Mouse (Mus musculus): ENCODE results near the gene Pcsk2. TPM values are rescaled to one million over a fixed set of nuclear protein-coding genes. Genes with fewer than 3 reads are reported as not detected.

Pcsk2 gene
- total RNA-seq, 2 experiments from 2014 or later: 153 to 154 TPM

GRCm38 (mm10) chr2:143834082-143834481 is 288.1 kb downstream of the Pcsk2 start:
- DNase-seq (ENCODE audit: low spot score in 2 of 2): no peak

DNA sequence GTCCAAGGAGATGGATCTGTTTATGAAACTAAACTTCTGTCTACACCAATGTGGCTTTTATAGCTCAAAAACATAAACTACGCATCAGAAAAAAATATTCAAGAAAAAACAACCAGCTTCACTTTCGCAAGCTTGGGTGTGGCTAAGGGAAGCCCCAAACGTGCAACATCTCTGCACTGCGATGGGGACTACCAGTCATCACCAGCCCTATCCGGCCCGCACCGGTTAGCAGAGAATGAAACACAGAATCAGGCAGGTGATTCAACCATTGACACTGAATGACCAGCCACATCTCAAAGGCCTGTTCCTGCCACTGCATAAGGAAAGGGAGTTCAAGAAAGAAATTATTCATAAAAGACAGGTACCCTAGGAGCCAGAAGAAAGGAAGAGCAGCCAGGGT is 289.9 kb downstream of the Pcsk2 start:
- DNase-seq (ENCODE audit: low spot score in 2 of 2): no peak

GRCm38 (mm10) chr2:143837291-143837701 is 291.3 kb downstream of the Pcsk2 start:
- DNase-seq (ENCODE audit: low spot score in 2 of 2): peak; percentile 82 to 84

DNA sequence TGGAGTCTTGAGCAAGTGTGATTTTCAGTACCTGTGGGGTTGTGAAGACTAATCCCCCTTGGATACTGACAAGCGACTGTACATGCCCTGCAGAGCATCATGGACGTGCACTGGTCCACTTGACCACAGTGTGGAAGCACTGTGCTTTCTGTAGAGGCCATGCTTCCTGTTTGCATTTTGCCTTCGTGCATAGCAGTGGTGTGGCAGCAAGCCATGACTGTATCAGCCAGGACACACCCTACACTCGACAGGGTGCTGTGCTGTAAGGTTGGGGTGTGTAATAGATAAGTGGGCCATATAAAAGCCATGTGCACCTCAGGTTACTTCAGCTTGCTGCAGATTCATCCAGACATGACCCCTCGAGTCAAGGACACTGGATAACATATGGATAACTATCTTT is 292.7 kb downstream of the Pcsk2 start:
- no peak for DNase-seq (ENCODE audit: low spot score in 2 of 2)

DNA sequence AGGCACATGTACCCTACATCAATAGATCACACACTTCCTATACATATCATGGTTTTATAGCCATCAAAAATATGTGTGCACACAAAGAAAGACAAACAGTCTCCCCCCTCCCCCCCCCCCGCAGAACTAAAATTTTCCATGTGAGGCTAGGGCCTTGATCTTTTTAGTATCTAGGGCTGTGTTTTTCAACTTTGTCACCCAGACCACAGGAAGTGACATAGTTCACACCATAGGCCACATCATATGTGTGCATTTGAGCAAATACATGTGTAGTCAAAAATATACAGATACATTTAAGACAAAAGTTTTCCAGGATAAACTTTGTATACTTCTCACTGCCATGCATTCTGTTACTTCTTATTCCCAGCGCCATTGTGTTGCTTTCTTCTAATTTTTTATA is 293.5 kb downstream of the Pcsk2 start:
- no peak for DNase-seq (ENCODE audit: low spot score in 2 of 2)

- no peak for DNase-seq (ENCODE audit: low spot score in 2 of 2)
These were observed 294.9 kb downstream of the Pcsk2 start for GRCm38 (mm10) chr2:143840895-143841294.

DNA sequence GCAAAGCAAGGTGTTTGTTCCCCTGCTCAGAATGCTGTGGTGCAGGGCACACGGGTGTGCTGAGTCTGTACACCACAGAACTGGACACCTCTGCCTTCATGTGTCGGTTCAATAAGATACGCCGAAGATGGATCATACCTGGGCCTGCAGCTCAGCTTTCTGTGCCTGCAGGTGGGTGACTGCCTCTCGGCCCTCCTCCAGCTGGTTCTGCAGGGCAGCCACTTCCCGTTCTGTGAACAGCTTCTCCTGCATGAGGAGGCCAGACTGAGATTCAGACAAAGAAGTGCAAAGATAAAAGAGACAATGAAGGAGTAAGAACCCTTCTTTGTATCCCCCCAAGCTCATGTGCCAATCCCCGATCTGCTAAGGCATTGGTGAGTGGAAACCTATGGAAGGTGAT is 295.6 kb downstream of the Pcsk2 start:
- DNase-seq (ENCODE audit: low spot score in 2 of 2): no peak

DNA sequence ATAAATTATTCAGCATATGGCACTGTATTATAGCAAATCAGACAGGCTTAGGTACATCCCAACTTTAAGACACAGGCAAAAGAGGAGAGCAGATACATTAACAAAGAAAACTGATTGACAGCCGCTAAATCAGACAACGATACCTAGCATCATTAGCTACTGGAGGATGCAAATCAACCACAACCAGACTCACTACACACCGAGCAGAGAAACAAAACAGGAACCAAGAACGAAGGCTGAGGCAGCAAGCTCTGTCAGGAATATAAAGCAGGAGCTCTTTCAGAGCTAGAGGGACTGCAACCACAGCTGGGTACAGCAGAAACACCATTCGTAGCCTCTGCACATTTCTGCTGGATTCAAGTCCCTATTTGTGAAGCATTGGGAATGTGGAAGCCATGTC is 298.8 kb downstream of the Pcsk2 start:
- DNase-seq (ENCODE audit: low spot score in 2 of 2): no peak

DNA sequence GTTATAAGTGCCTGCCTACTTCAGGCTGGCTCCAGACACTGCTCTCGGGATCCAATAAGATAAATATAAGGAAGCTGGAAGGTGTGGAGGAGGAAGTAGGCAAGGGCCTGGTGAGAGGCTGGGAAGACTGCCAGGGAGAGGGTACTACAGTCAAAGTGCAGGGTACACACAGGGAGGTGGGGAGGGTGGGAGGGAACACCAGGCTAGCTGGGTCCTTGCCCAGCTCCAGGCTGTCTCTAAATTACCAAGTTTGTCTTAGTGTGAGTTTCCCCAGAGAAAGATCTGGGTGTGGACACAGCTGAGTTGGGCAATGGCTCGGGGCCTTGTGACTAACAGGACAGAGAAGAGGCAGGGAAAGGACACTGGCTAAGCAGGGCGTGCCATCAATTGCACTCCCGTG is 300.8 kb downstream of the Pcsk2 start:
- no peak for DNase-seq (ENCODE audit: low spot score in 2 of 2)

GRCm38 (mm10) chr2:143847291-143847690 is 301.3 kb downstream of the Pcsk2 start:
- DNase-seq (ENCODE audit: low spot score in 2 of 2): no peak

GRCm38 (mm10) chr2:143851354-143852221 is 305.6 kb downstream of the Pcsk2 start:
- DNase-seq (ENCODE audit: low spot score in 2 of 2): peak; percentile 30 to 70

- DNase-seq (ENCODE audit: low spot score in 2 of 2): no peak
These were observed 306.6 kb downstream of the Pcsk2 start for GRCm38 (mm10) chr2:143852295-143853275.

DNA sequence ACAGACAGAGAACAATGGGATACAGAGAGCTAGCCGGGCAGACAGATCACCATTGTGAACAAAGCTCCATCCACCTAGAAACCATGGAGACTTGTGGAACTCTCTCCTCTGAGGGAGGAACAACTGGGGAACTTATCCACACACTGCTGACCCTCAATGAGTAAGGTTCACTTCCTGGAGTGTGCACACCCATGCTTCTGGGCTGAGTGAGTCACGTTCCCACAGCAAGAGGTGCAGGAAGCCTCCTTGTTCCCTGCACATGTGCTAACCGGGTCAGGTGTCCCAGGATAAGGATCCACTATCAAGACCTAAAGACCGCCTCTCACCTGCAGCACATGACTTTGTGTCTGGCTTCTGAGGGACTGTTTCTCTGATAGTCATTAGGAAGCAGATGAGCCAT is 307.5 kb downstream of the Pcsk2 start:
- no peak for DNase-seq (ENCODE audit: low spot score in 2 of 2)

GRCm38 (mm10) chr2:143859166-143859565 is 313.2 kb downstream of the Pcsk2 start:
- DNase-seq (ENCODE audit: low spot score in 2 of 2): no peak

- peak; percentile 20 to 43 for DNase-seq (ENCODE audit: low spot score in 2 of 2)
These were observed 316.7 kb downstream of the Pcsk2 start, which contains the start of gene Bfsp1 for GRCm38 (mm10) chr2:143862484-143863231. Gene Bfsp1 (minus strand): TSS chr2:143863173.

GRCm38 (mm10) chr2:143864600-143864999 is 318.6 kb downstream of the Pcsk2 start:
- no peak for DNase-seq (ENCODE audit: low spot score in 2 of 2)
